Mouse (Mus musculus): ENCODE results near the gene Gsdma3. TPM values are rescaled to one million over a fixed set of nuclear protein-coding genes. Genes with fewer than 3 reads are reported as not detected.

Gsdma3 gene
- polyA plus RNA-seq (2012; rRNA removed): not detected in 2 replicates

GRCm38 (mm10) chr11:98625611-98626410, at the start of gene Gsdma3, which contains the start of gene Gm12355:
TSS of gene Gsdma3 (plus strand) at chr11:98626360.
TSS of gene Gm12355 (minus strand) at chr11:98625661.
- DNase-seq (ENCODE audit: low spot score): no peak

GRCm38 (mm10) chr11:98577776-98578175, 48.4 kb upstream of the Gsdma3 start:
- DNase-seq (ENCODE audit: low spot score): no peak

- DNase-seq (ENCODE audit: low spot score): no peak
These were observed 45.6 kb upstream of the Gsdma3 start for GRCm38 (mm10) chr11:98580301-98581121.

GRCm38 (mm10) chr11:98581286-98582029, 44.7 kb upstream of the Gsdma3 start:
- DNase-seq (ENCODE audit: low spot score): no peak

GRCm38 (mm10) chr11:98582030-98582388, 44.2 kb upstream of the Gsdma3 start:
- DNase-seq (ENCODE audit: low spot score): no peak

- DNase-seq (ENCODE audit: low spot score): no peak
These were observed 43.5 kb upstream of the Gsdma3 start for GRCm38 (mm10) chr11:98582551-98583264.

- DNase-seq (ENCODE audit: low spot score): no peak
These were observed 43.0 kb upstream of the Gsdma3 start for GRCm38 (mm10) chr11:98583265-98583552.

GRCm38 (mm10) chr11:98583571-98583970, 42.6 kb upstream of the Gsdma3 start:
- DNase-seq (ENCODE audit: low spot score): no peak

GRCm38 (mm10) chr11:98584146-98584545, 42.0 kb upstream of the Gsdma3 start:
- no peak for DNase-seq (ENCODE audit: low spot score)

- DNase-seq (ENCODE audit: low spot score): no peak
These were observed 41.5 kb upstream of the Gsdma3 start for GRCm38 (mm10) chr11:98584629-98585177.

GRCm38 (mm10) chr11:98586087-98586891, 39.9 kb upstream of the Gsdma3 start:
- no peak for DNase-seq (ENCODE audit: low spot score)

- DNase-seq (ENCODE audit: low spot score): peak; percentile 96
These were observed 39.1 kb upstream of the Gsdma3 start, which contains the start of gene Ormdl3 for GRCm38 (mm10) chr11:98586892-98587563. TSS of gene Ormdl3 (minus strand) at chr11:98587368.

GRCm38 (mm10) chr11:98587684-98588546, 38.2 kb upstream of the Gsdma3 start:
- DNase-seq (ENCODE audit: low spot score): peak; percentile 60

- DNase-seq (ENCODE audit: low spot score): no peak
These were observed 37.3 kb upstream of the Gsdma3 start for GRCm38 (mm10) chr11:98588833-98589281.

GRCm38 (mm10) chr11:98589306-98589705, 36.9 kb upstream of the Gsdma3 start:
- no peak for DNase-seq (ENCODE audit: low spot score)

GRCm38 (mm10) chr11:98590548-98591445, 35.4 kb upstream of the Gsdma3 start:
- DNase-seq (ENCODE audit: low spot score): no peak

- DNase-seq (ENCODE audit: low spot score): no peak
These were observed 31.1 kb upstream of the Gsdma3 start for GRCm38 (mm10) chr11:98595021-98595420.

GRCm38 (mm10) chr11:98595473-98595872, 30.7 kb upstream of the Gsdma3 start:
- no peak for DNase-seq (ENCODE audit: low spot score)

All from urinary bladder, adult 2 months (tissue).